27 mouse cellular contexts compared by ENCODE assay signal in genomic region chr1:182639016-182639415, GRCm38 (mm10).
DNase-seq lines count a peak whose midpoint lies in the region; ATAC-seq and TF ChIP-seq lines count a peak whose summit lies in the region.
"Had no signal": no experiment of that assay in that cellular context is flagged by ENCODE, and none has a peak within 500 bp of the region (broad histone marks: within the 10 kb centered on the region; RNA-seq: fewer than 3 reads in every experiment).

No protein-coding gene starts in this region.

- H3K27me3 ChIP-seq in forebrain, embryonic 13.5 days, result peaks cover 10% of the 10 kb centered on the region; the same call in 1 of the 2 replicates
- no peaks in the 10 kb centered on the region for H3K27me3 ChIP-seq in forebrain, embryonic 11.5 days (ENCODE audit: control insufficient read depth, insufficient read depth, low read length)
- no peaks in the 10 kb centered on the region for H3K27me3 ChIP-seq in midbrain, embryonic 11.5 days (ENCODE audit: control insufficient read depth, insufficient read depth, low read length)
- H3K27me3 ChIP-seq in midbrain, embryonic 10.5 days (ENCODE audit: low read depth, poor library complexity, severe bottlenecking), result peaks cover 22% of the 10 kb centered on the region
- 0 out of 2 replicates have a peak, but pooled peaks cover 3% of the 10 kb centered on the region for H3K27me3 ChIP-seq in midbrain, embryonic 13.5 days
- no peaks in the 10 kb centered on the region for H3K27me3 ChIP-seq in stomach, postnatal 0 days (ENCODE audit: control insufficient read depth, insufficient read depth, low read length)
- H3K27me3 ChIP-seq: hindbrain, embryonic 13.5 days; kidney, embryonic 15.5 days; limb, embryonic 13.5 days; neural tube, embryonic 13.5 days; Patski had no signal

- H3K4me1 ChIP-seq in forebrain, embryonic 13.5 days, result peaks cover 26% of the 10 kb centered on the region
- peaks cover 10% of the 10 kb centered on the region; the same call in 1 of the 2 replicates for H3K4me1 ChIP-seq in forebrain, embryonic 11.5 days (replicated peaks; ENCODE audit: control insufficient read depth, insufficient read depth, low read length)
- H3K4me1 ChIP-seq in midbrain, embryonic 11.5 days (ENCODE audit: control insufficient read depth, insufficient read depth, low read length), result peaks cover 3% of the 10 kb centered on the region; the same call in 1 of the 2 replicates
- peaks cover 27% of the 10 kb centered on the region for H3K4me1 ChIP-seq in midbrain, embryonic 10.5 days
- H3K4me1 ChIP-seq in midbrain, embryonic 13.5 days (replicated peaks), result peaks cover 18% of the 10 kb centered on the region
- no peaks in the 10 kb centered on the region; the same call in 1 of the 2 replicates for H3K4me1 ChIP-seq in stomach, postnatal 0 days (replicated peaks; ENCODE audit: control insufficient read depth, insufficient read depth)
- H3K4me1 ChIP-seq: heart, embryonic 15.5 days had no signal

- no peak for DNase-seq in forebrain, embryonic 11.5 days (ENCODE audit: low spot score)
- DNase-seq in midbrain, embryonic 11.5 days (ENCODE audit: low spot score, missing footprints), result peak; percentile 77
- no peak for DNase-seq in midbrain, embryonic 10.5 days (ENCODE audit: low spot score)
- no peak for DNase-seq in stomach, postnatal 0 days (ENCODE audit: low spot score)
- no peak for DNase-seq in layer of hippocampus, adult 8-10 months (ENCODE audit: low spot score in 2 of 2)
- no peak for DNase-seq in frontal cortex, adult 2 months (ENCODE audit: extremely low spot score in 1 of 2, low spot score in 1 of 2)
- DNase-seq: adrenal gland, postnatal 10 days; cerebellum, adult 11 months; cerebellum, postnatal 10 days; gastrocnemius, postnatal 14 days; heart, postnatal 36 days; kidney, adult 18-20 months; right cerebral cortex, postnatal 4 days; thymus, adult 2 months; thymus, postnatal 36 days had no signal

- no peak overlapping the region for H3K27ac ChIP-seq in forebrain, embryonic 13.5 days
- no peak overlapping the region for H3K27ac ChIP-seq in forebrain, embryonic 11.5 days (ENCODE audit: low read depth, low read length)
- H3K27ac ChIP-seq in midbrain, embryonic 11.5 days (ENCODE audit: low read depth, low read length), result no peak overlapping the region
- no peak overlapping the region for H3K27ac ChIP-seq in midbrain, embryonic 10.5 days (replicated peaks)
- H3K27ac ChIP-seq in midbrain, embryonic 13.5 days, result no peak overlapping the region
- H3K27ac ChIP-seq in stomach, postnatal 0 days (replicated peaks), result no peak overlapping the region
- H3K27ac ChIP-seq: heart, embryonic 10.5 days; heart, embryonic 15.5 days; hindbrain, embryonic 13.5 days; kidney, embryonic 15.5 days; left cerebral cortex, adult 2 months; limb, embryonic 13.5 days; lung, embryonic 15.5 days; neural tube, embryonic 13.5 days had no signal

- no peak for TF ChIP-seq EP300 in stomach, postnatal 0 days (optimal IDR thresholded peaks at IDR 0.05)

- no peaks in the 10 kb centered on the region for H3K9me3 ChIP-seq in forebrain, embryonic 13.5 days (replicated peaks)
- H3K9me3 ChIP-seq in forebrain, embryonic 11.5 days (ENCODE audit: control insufficient read depth, low read length), result no peaks in the 10 kb centered on the region
- no peaks in the 10 kb centered on the region for H3K9me3 ChIP-seq in midbrain, embryonic 11.5 days (ENCODE audit: control insufficient read depth, low read length)
- no peaks in the 10 kb centered on the region for H3K9me3 ChIP-seq in midbrain, embryonic 10.5 days (replicated peaks)
- H3K9me3 ChIP-seq in midbrain, embryonic 13.5 days, result no peaks in the 10 kb centered on the region
- no peaks in the 10 kb centered on the region for H3K9me3 ChIP-seq in stomach, postnatal 0 days (ENCODE audit: control insufficient read depth, low read length)
- H3K9me3 ChIP-seq: heart, embryonic 10.5 days; heart, embryonic 15.5 days; hindbrain, embryonic 13.5 days; kidney, embryonic 15.5 days; limb, embryonic 13.5 days; lung, embryonic 15.5 days; neural tube, embryonic 13.5 days had no signal

- H3K9ac ChIP-seq in forebrain, embryonic 13.5 days, result 0 out of 2 replicates have a peak overlapping the region, but pooled peaks have one; percentile 12
- no peak overlapping the region for H3K9ac ChIP-seq in forebrain, embryonic 11.5 days (ENCODE audit: low read length)
- H3K9ac ChIP-seq in midbrain, embryonic 11.5 days (ENCODE audit: low read length), result no peak overlapping the region
- no peak overlapping the region for H3K9ac ChIP-seq in midbrain, embryonic 13.5 days (replicated peaks)
- H3K9ac ChIP-seq in stomach, postnatal 0 days (ENCODE audit: low read length), result no peak overlapping the region
- H3K9ac ChIP-seq: heart, embryonic 15.5 days; hindbrain, embryonic 13.5 days; kidney, embryonic 15.5 days; limb, embryonic 13.5 days; lung, embryonic 15.5 days; neural tube, embryonic 13.5 days had no signal

- no peaks in the 10 kb centered on the region for H3K36me3 ChIP-seq in forebrain, embryonic 13.5 days (ENCODE audit: poor library complexity, severe bottlenecking)
- no peaks in the 10 kb centered on the region for H3K36me3 ChIP-seq in forebrain, embryonic 11.5 days (ENCODE audit: control insufficient read depth, insufficient read depth, low read length)
- H3K36me3 ChIP-seq in midbrain, embryonic 11.5 days (ENCODE audit: control insufficient read depth, insufficient read depth, low read length), result no peaks in the 10 kb centered on the region
- H3K36me3 ChIP-seq in midbrain, embryonic 10.5 days, result no peaks in the 10 kb centered on the region
- H3K36me3 ChIP-seq in midbrain, embryonic 13.5 days, result no peaks in the 10 kb centered on the region
- no peaks in the 10 kb centered on the region for H3K36me3 ChIP-seq in stomach, postnatal 0 days (ENCODE audit: control insufficient read depth, insufficient read depth, low read length)
- H3K36me3 ChIP-seq: heart, embryonic 10.5 days; heart, embryonic 15.5 days; hindbrain, embryonic 13.5 days; kidney, embryonic 15.5 days; limb, embryonic 13.5 days; lung, embryonic 15.5 days; neural tube, embryonic 13.5 days had no signal

- TF ChIP-seq CTCF in stomach, postnatal 0 days (IDR thresholded peaks at IDR 0.05; ENCODE audit: low read depth), result no peak

- no peak overlapping the region for H3K4me3 ChIP-seq in forebrain, embryonic 13.5 days
- no peak overlapping the region for H3K4me3 ChIP-seq in forebrain, embryonic 11.5 days (ENCODE audit: low read depth, low read length)
- H3K4me3 ChIP-seq in midbrain, embryonic 11.5 days (ENCODE audit: low read depth, low read length), result no peak overlapping the region
- no peak overlapping the region for H3K4me3 ChIP-seq in midbrain, embryonic 10.5 days
- H3K4me3 ChIP-seq in midbrain, embryonic 13.5 days (replicated peaks), result no peak overlapping the region
- H3K4me3 ChIP-seq in stomach, postnatal 0 days (ENCODE audit: low read depth, low read length), result no peak overlapping the region
- H3K4me3 ChIP-seq: heart, embryonic 10.5 days; heart, embryonic 15.5 days; hindbrain, embryonic 13.5 days; kidney, embryonic 15.5 days; left cerebral cortex, adult 2 months; limb, embryonic 13.5 days; lung, embryonic 15.5 days; neural tube, embryonic 13.5 days had no signal

- no peak overlapping the region for H3K4me2 ChIP-seq in forebrain, embryonic 13.5 days
- no peak overlapping the region for H3K4me2 ChIP-seq in forebrain, embryonic 11.5 days (ENCODE audit: low read depth, low read length, severe bottlenecking)
- H3K4me2 ChIP-seq in midbrain, embryonic 11.5 days, result no peak overlapping the region
- no peak overlapping the region for H3K4me2 ChIP-seq in midbrain, embryonic 13.5 days (replicated peaks)
- no peak overlapping the region for H3K4me2 ChIP-seq in stomach, postnatal 0 days (replicated peaks; ENCODE audit: low read depth)
- H3K4me2 ChIP-seq: heart, embryonic 15.5 days; hindbrain, embryonic 13.5 days; kidney, embryonic 15.5 days; limb, embryonic 13.5 days; liver, embryonic 11.5 days; lung, embryonic 15.5 days; neural tube, embryonic 13.5 days had no signal

- 26% methylated on average over 7 of the region's 7 CpGs for WGBS in forebrain, embryonic 13.5 days
- WGBS in forebrain, embryonic 11.5 days, result 59% methylated on average over 7 of the region's 7 CpGs
- WGBS in midbrain, embryonic 11.5 days, result 68% methylated on average over 7 of the region's 7 CpGs
- WGBS in midbrain, embryonic 10.5 days, result 69% methylated on average over 7 of the region's 7 CpGs
- WGBS in midbrain, embryonic 13.5 days, result 49% methylated on average over 7 of the region's 7 CpGs
- 50% methylated on average over 7 of the region's 7 CpGs for WGBS in stomach, postnatal 0 days

- ATAC-seq in forebrain, embryonic 13.5 days, result no peak
- ATAC-seq in forebrain, embryonic 11.5 days (replicated peaks; ENCODE audit: low FRiP score), result no peak
- no peak for ATAC-seq in midbrain, embryonic 11.5 days (ENCODE audit: low FRiP score)
- peak; percentile 38; the same call in 1 of the 2 replicates for ATAC-seq in midbrain, embryonic 13.5 days
- 0 out of 2 replicates have a peak, but pooled peaks have one; percentile 7 for ATAC-seq in stomach, postnatal 0 days (ENCODE audit: low FRiP score, low TSS enrichment)
- ATAC-seq: Patski had no signal

Comparison
In these comparisons a context has a peak if more than half of its experiments do, and no peak if none do; other contexts are left out.
1. ATAC-seq: peak in midbrain, embryonic 13.5 days (single experiment) and stomach, postnatal 0 days (single experiment); none in forebrain, embryonic 13.5 days (single experiment), forebrain, embryonic 11.5 days (single experiment) and midbrain, embryonic 11.5 days (single experiment).